Mouse (Mus musculus) frontal cortex, postnatal 25 days (tissue): ENCODE measurements around the gene Atp10a.

ENCODE experiments used
- DNase-seq, 2 experiments: peaks; one replicate each; pipeline ENCODE4 v3.0.0; 2022; ENCODE audit warnings: low spot score in 2 of 2

Gene Atp10a

GRCm38 (mm10) chr7:58655866-58656265 is at the start of gene Atp10a:
Gene Atp10a, plus strand, starts transcription at chr7:58656166.
- DNase-seq, result no peak

GRCm38 (mm10) chr7:58618048-58618447 is 37.9 kb upstream of the Atp10a start:
- DNase-seq, result no peak

- DNase-seq, result no peak
These were observed 29.4 kb upstream of the Atp10a start for GRCm38 (mm10) chr7:58626305-58627155.

- no peak for DNase-seq
These were observed 28.6 kb upstream of the Atp10a start for GRCm38 (mm10) chr7:58627381-58627780.

GRCm38 (mm10) chr7:58629233-58629632 is 26.7 kb upstream of the Atp10a start:
- no peak for DNase-seq

GRCm38 (mm10) chr7:58633683-58634082 is 22.3 kb upstream of the Atp10a start:
- DNase-seq, result no peak

- no peak for DNase-seq
These were observed 16.3 kb upstream of the Atp10a start for GRCm38 (mm10) chr7:58639676-58640075.

- no peak for DNase-seq
These were observed 15.5 kb upstream of the Atp10a start for GRCm38 (mm10) chr7:58640456-58640855.

GRCm38 (mm10) chr7:58641916-58642315 is 14.1 kb upstream of the Atp10a start:
- DNase-seq, result no peak

- DNase-seq, result no peak
These were observed 8.6 kb upstream of the Atp10a start for GRCm38 (mm10) chr7:58647404-58647803.

- peak; percentile 5 for DNase-seq
These were observed 2.2 kb downstream of the Atp10a start for GRCm38 (mm10) chr7:58657913-58658789.

- DNase-seq, result no peak
These were observed 2.9 kb downstream of the Atp10a start for GRCm38 (mm10) chr7:58658790-58659405.

- DNase-seq, result no peak
These were observed 4.1 kb downstream of the Atp10a start for GRCm38 (mm10) chr7:58660046-58660445.

- DNase-seq, result no peak
These were observed 4.7 kb downstream of the Atp10a start for GRCm38 (mm10) chr7:58660665-58661064.

- no peak for DNase-seq
These were observed 5.1 kb downstream of the Atp10a start for GRCm38 (mm10) chr7:58661076-58661475.

- no peak for DNase-seq
These were observed 12.7 kb downstream of the Atp10a start for GRCm38 (mm10) chr7:58668617-58669016.

- DNase-seq, result no peak
These were observed 20.1 kb downstream of the Atp10a start for GRCm38 (mm10) chr7:58676075-58676474.

- DNase-seq, result no peak
These were observed 21.3 kb downstream of the Atp10a start for GRCm38 (mm10) chr7:58677111-58677805.

- DNase-seq, result no peak
These were observed 30.0 kb downstream of the Atp10a start for GRCm38 (mm10) chr7:58685967-58686366.

- DNase-seq, result no peak
These were observed 30.6 kb downstream of the Atp10a start for GRCm38 (mm10) chr7:58686573-58686972.

GRCm38 (mm10) chr7:58686997-58687396 is 31.0 kb downstream of the Atp10a start:
- no peak for DNase-seq
